Mouse (Mus musculus) spleen, adult 18-20 months (tissue): ENCODE results near the gene Serpinf1.
A peak's percentile ranks its signal among the peaks of the same experiment; 100 is the strongest.

Experiments
- DNase-seq, 2 experiments: peaks; one replicate each; pipeline ENCODE4 v3.0.0; 2022; ENCODE audit warnings: mixed read lengths in 2 of 2

Gene Serpinf1

GRCm38 (mm10) chr11:75455041-75455736 is 32.7 kb upstream of the Serpinf1 start:
- DNase-seq: peak; percentile 29 to 35

- DNase-seq: peak; percentile 81 to 83
Observed at GRCm38 (mm10) chr11:75453991-75454930, 31.8 kb upstream of the Serpinf1 start, which contains the start of gene Wdr81. Gene Wdr81, minus strand, starts transcription at chr11:75454717.

GRCm38 (mm10) chr11:75452812-75453557 is 30.5 kb upstream of the Serpinf1 start:
- no peak for DNase-seq

- DNase-seq: no peak
Observed at GRCm38 (mm10) chr11:75452081-75452480, 29.6 kb upstream of the Serpinf1 start.

- DNase-seq: no peak
Observed at GRCm38 (mm10) chr11:75450936-75451335, 28.4 kb upstream of the Serpinf1 start.

GRCm38 (mm10) chr11:75450304-75450908 is 27.9 kb upstream of the Serpinf1 start:
- DNase-seq: no peak

- no peak for DNase-seq
Observed at GRCm38 (mm10) chr11:75449695-75450094, 27.2 kb upstream of the Serpinf1 start.

GRCm38 (mm10) chr11:75448575-75448974 is 26.1 kb upstream of the Serpinf1 start:
- DNase-seq: no peak

GRCm38 (mm10) chr11:75443711-75444110 is 21.2 kb upstream of the Serpinf1 start:
- no peak for DNase-seq

- no peak for DNase-seq
Observed at GRCm38 (mm10) chr11:75441601-75442000, 19.1 kb upstream of the Serpinf1 start.

- DNase-seq: no peak
Observed at GRCm38 (mm10) chr11:75441034-75441433, 18.5 kb upstream of the Serpinf1 start.

- no peak for DNase-seq
Observed at GRCm38 (mm10) chr11:75439951-75440350, 17.4 kb upstream of the Serpinf1 start.

- no peak for DNase-seq
Observed at GRCm38 (mm10) chr11:75439363-75439762, 16.9 kb upstream of the Serpinf1 start, which contains the start of gene Serpinf2. Gene Serpinf2, minus strand, starts transcription at chr11:75439591.

GRCm38 (mm10) chr11:75438804-75439203 is 16.3 kb upstream of the Serpinf1 start:
- no peak for DNase-seq

- no peak for DNase-seq
Observed at GRCm38 (mm10) chr11:75438194-75438593, 15.7 kb upstream of the Serpinf1 start.

- DNase-seq: no peak
Observed at GRCm38 (mm10) chr11:75434138-75434537, 11.6 kb upstream of the Serpinf1 start.

- DNase-seq: no peak
Observed at GRCm38 (mm10) chr11:75431307-75431706, 8.8 kb upstream of the Serpinf1 start.

GRCm38 (mm10) chr11:75429019-75429705 is 6.7 kb upstream of the Serpinf1 start:
- DNase-seq: peak; percentile 44 to 53

- no peak for DNase-seq
Observed at GRCm38 (mm10) chr11:75424459-75424858, 2.0 kb upstream of the Serpinf1 start.

- DNase-seq: no peak
Observed at GRCm38 (mm10) chr11:75424033-75424432, 1.5 kb upstream of the Serpinf1 start.

GRCm38 (mm10) chr11:75423091-75423490 is 590 bp upstream of the Serpinf1 start:
- no peak for DNase-seq
